Mouse (Mus musculus) neutrophil, adult 65 days (primary cell): ENCODE data around the gene Zp2. TPM values are rescaled to one million over a fixed set of nuclear protein-coding genes. Genes with fewer than 3 reads are reported as not detected.

Experiments
- total RNA-seq: library from RNA; stranded (reverse); gene quantifications from 2 replicates; pipeline ENCODE4 v1.2.4, GENCODE M21; 2023

Zp2 gene
- total RNA-seq, result not detected in 2 replicates

GRCm38 (mm10) chr7:120145191-120145590 is at the start of gene Zp2:
Zp2 (minus strand) TSS chr7:120145291.

GRCm38 (mm10) chr7:120173603-120174244 is 28.6 kb upstream of the Zp2 start, which contains the start of gene Anks4b:
Anks4b (plus strand) TSS chr7:120173858.

GRCm38 (mm10) chr7:120102164-120102972 is 42.7 kb downstream of the Zp2 start, which contains the start of gene Tmem159:
Tmem159 (plus strand) TSS chr7:120102353.

GRCm38 (mm10) chr7:120095180-120095579 is 49.9 kb downstream of the Zp2 start, which contains the start of gene Dnah3:
Dnah3 (minus strand) TSS chr7:120095280.

Other genes with a start within 250 kb of the Zp2 start
- 5.4 and 6.2 TPM in 2 replicates for gene Lyrm1, start 249.4 kb downstream of the Zp2 start, total RNA-seq
- gene Dcun1d3, start 249.0 kb downstream of the Zp2 start, total RNA-seq, result 16.0 and 23.1 TPM in 2 replicates
- gene Dnah3, start 50.0 kb downstream of the Zp2 start, total RNA-seq, result not detected in 2 replicates
- gene Tmem159, start 42.9 kb downstream of the Zp2 start, total RNA-seq, result 6.3 and 9.7 TPM in 2 replicates
- gene Anks4b, start 28.6 kb upstream of the Zp2 start, total RNA-seq, result not detected in 2 replicates
- not detected in 2 replicates for gene Crym, start 56.8 kb upstream of the Zp2 start, total RNA-seq
- not detected in 2 replicates for gene Abca14, start 58.7 kb upstream of the Zp2 start, total RNA-seq
- not detected in 2 replicates for gene Abca15, start 183.4 kb upstream of the Zp2 start, total RNA-seq